Mouse (Mus musculus): ENCODE measurements at regions not wholly inside any gene's neighbourhood (a gene's known extent, or its start where the extent isn't known, plus 50 kb on each side); places are given as distances from the start of the nearest gene placed in this dataset.

DNA sequence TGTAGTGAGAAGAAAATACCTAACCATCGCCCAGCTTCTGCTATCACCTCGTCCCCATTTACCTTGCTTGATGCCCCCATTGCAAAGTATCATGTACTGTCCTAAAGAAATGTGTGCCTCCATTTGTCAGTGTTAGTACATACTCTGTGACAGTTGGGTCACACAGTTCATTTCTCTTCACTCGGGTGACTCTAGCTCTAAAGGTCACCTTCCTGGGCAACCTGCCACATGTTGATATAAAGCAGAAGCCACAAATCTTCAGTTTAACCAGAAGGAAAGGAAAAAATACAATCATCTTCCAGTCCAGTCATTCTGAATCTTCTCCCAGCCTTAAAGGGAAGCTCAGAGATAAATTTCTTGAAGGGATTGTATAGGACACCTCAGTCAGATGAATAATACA lies 263.5 kb upstream of the Cblb start:
- TF ChIP-seq CTCF (IDR thresholded peaks at IDR 0.05; ENCODE audit: borderline replicate concordance, control insufficient read depth, extremely low read depth, insufficient read depth, low read length, poor library complexity) (no peak), POLR2A (IDR thresholded peaks at IDR 0.05; ENCODE audit: control insufficient read depth, extremely low read depth, insufficient read depth, low read length, poor library complexity) (no peak)

Data from thymus, adult 2 months (tissue).